Mouse (Mus musculus): ENCODE measurements around the gene Rrp1. TPM values are rescaled to one million over a fixed set of nuclear protein-coding genes. Genes with fewer than 3 reads are reported as not detected.
A peak's percentile ranks its signal among the peaks of the same experiment; 100 is the strongest.

The Rrp1 gene
- polyA plus RNA-seq, 1 experiment from 2014 or later = 110 TPM

DNA sequence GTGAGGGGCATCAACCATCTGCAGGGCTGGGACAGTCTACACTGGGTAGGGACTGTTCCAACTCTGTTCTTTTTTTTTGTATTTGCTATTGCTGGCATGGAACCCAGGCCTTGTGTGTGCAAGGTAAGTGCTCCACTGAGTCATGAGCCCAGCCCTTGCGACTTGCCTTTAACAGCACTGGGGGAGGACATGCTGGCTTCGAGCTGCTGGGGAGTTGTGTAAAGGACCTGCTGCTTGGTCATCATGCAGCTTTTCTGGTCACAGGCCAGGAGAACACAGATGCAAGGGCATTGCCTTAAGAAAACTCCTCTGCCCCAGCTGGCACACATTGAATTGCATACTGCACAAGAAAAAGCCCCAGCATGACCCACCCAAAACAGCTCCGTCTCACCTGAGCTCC lies 29.4 kb upstream of the Rrp1 start:
- Histone ChIP-seq H3K9me3 (replicated peaks) (no peaks in the 10 kb centered on the region), H3K4me3 (replicated peaks) (no peak overlapping the region), H3K27ac (replicated peaks) (no peak overlapping the region), H3K4me1 (replicated peaks) (no peaks in the 10 kb centered on the region), H3K9ac (no peak overlapping the region), H3K27me3 (no peaks in the 10 kb centered on the region), H3K4me2 (no peak overlapping the region), H3K36me3 (replicated peaks) (0 out of 2 replicates have a peak, but pooled peaks cover 3% of the 10 kb centered on the region)
- 72% methylated on average over 3 of the region's 3 CpGs for WGBS (ENCODE audit: insufficient replicate concordance)
- ATAC-seq (ENCODE audit: insufficient read depth) = no peak

DNA sequence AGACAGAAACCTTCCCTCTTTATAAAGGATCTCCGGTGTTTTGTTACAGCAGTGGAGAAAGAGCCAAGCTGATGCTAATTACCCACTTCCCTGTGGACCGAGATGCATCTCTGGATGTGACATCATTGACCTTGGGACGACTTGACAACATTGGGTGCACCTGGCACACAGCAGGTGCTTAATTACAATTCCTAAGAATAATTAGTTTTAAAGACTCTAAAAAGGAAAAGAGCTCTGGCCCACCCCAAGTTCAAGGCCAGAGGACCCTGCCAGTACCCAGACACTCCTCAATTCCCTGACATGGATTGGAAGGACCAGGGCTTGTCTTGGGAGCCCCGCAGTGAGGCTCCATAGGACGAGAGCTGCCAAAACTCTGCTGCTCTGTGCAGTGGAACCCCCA lies 28.8 kb upstream of the Rrp1 start:
- no peak overlapping the region for H3K4me2 ChIP-seq
- H3K4me1 ChIP-seq (replicated peaks) = no peaks in the 10 kb centered on the region
- 0 out of 2 replicates have a peak, but pooled peaks cover 3% of the 10 kb centered on the region for H3K36me3 ChIP-seq (replicated peaks)
- H3K27ac ChIP-seq (replicated peaks) = no peak overlapping the region
- H3K4me3 ChIP-seq (replicated peaks) = no peak overlapping the region
- no peaks in the 10 kb centered on the region for H3K27me3 ChIP-seq
- no peak overlapping the region for H3K9ac ChIP-seq
- WGBS (ENCODE audit: insufficient replicate concordance) = 63% methylated on average over 5 of the region's 5 CpGs
- no peaks in the 10 kb centered on the region for H3K9me3 ChIP-seq (replicated peaks)
- ATAC-seq (ENCODE audit: insufficient read depth) = no peak

DNA sequence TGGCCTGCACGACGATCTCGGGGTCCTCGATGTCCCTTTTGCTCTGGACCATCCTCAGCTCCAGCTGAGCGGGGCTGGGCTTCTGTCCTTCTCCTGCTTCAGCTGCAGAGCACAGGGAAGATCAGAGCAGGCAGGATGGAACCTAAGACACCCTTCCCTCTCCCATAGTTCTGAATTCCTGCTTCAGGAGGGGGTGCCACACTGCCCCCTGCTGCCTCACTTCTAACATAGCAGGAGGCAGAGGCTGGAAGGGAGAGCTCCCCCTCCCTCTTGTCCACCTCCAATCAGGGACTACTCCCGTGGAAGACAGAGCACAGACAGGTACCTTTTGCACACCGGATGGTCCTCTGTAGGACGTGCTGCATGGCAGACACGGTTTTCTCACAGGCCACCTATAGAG lies 28.0 kb upstream of the Rrp1 start:
- Histone ChIP-seq H3K4me2 (no peak overlapping the region), H3K9ac (no peak overlapping the region), H3K36me3 (replicated peaks) (0 out of 2 replicates have a peak, but pooled peaks cover 3% of the 10 kb centered on the region), H3K4me3 (replicated peaks) (no peak overlapping the region), H3K4me1 (replicated peaks) (no peaks in the 10 kb centered on the region), H3K27ac (replicated peaks) (no peak overlapping the region), H3K27me3 (no peaks in the 10 kb centered on the region), H3K9me3 (replicated peaks) (no peaks in the 10 kb centered on the region)
- 60% methylated on average over 9 of the region's 9 CpGs for WGBS (ENCODE audit: insufficient replicate concordance)
- no peak for ATAC-seq (ENCODE audit: insufficient read depth)

DNA sequence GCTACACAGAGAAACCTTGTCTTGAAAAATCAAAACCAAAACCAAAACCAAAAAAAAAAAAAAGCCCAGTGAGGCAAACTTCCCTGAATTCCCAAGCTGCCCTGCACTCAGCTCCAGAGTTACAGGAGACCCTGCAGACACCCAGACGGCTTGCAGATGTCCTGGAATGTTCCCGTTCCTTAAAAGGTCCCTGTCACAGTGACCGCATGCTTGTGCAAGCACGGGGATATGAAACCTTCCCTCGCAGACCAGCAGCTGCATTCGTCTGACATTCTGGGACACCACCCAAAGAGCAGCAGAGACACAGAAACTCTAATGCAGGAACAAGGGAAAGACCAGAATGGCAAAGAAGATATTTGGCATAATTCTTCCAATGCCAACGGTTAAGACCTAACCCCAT lies 27.1 kb upstream of the Rrp1 start:
- Histone ChIP-seq H3K27me3 (no peaks in the 10 kb centered on the region; the same call in 1 of the 2 replicates), H3K9ac (no peak overlapping the region), H3K4me1 (replicated peaks) (no peaks in the 10 kb centered on the region), H3K36me3 (replicated peaks) (0 out of 2 replicates have a peak, but pooled peaks cover 3% of the 10 kb centered on the region), H3K4me2 (no peak overlapping the region), H3K4me3 (replicated peaks) (no peak overlapping the region), H3K27ac (replicated peaks) (no peak overlapping the region), H3K9me3 (replicated peaks) (no peaks in the 10 kb centered on the region)
- ATAC-seq (ENCODE audit: insufficient read depth) = no peak
- 74% methylated on average over 7 of the region's 7 CpGs for WGBS (ENCODE audit: insufficient replicate concordance)

DNA sequence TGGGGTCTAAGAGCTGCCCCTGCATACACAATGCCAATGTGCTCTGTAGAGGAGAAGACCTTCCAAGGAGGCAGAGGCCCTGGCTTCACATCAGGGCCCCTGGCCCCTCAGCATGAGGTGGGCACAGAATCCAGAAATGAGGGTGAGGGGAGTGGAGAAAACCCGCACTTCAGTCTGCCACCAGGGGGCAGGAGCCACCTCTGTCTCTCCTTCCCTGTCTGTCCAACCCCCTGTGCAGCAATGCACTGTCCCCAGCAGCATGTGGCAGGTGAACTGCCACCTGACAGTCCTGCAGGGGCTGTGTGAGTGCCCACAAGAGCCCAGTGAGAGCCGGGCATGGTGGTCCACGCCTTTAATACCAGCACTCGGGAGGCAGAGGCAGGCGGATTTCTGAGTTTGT lies 26.7 kb upstream of the Rrp1 start:
- no peak overlapping the region for H3K4me3 ChIP-seq (replicated peaks)
- peaks cover 1% of the 10 kb centered on the region; the same call in 1 of the 2 replicates for H3K27me3 ChIP-seq
- no peak overlapping the region for H3K27ac ChIP-seq (replicated peaks)
- 34% methylated on average over 5 of the region's 5 CpGs for WGBS (ENCODE audit: insufficient replicate concordance)
- H3K36me3 ChIP-seq (replicated peaks) = 0 out of 2 replicates have a peak, but pooled peaks cover 3% of the 10 kb centered on the region
- H3K9me3 ChIP-seq (replicated peaks) = no peaks in the 10 kb centered on the region
- H3K9ac ChIP-seq = no peak overlapping the region
- no peak for ATAC-seq (ENCODE audit: insufficient read depth)
- H3K4me2 ChIP-seq = no peak overlapping the region
- no peaks in the 10 kb centered on the region for H3K4me1 ChIP-seq (replicated peaks)

DNA sequence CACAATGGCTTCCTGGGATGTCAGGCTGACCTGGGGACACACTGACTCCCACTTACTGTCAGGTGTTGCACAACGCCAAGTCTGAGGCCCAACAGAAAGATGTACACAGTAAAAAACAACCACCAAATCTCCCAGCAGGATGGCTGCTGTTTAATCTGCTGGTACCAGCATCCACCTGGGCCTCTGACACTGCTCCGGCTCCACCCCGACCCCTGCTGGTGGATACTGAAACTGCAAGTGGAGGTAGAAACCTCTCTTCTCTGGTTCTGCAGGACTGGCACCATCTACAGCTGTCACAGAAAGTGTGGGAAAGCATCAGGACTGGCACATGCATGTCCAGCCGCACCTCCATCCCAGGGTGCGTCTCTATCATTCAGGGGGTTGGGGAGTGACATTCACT lies 25.3 kb upstream of the Rrp1 start:
- Histone ChIP-seq H3K27ac (replicated peaks) (no peak overlapping the region), H3K4me2 (no peak overlapping the region), H3K9ac (no peak overlapping the region), H3K27me3 (peaks cover 3% of the 10 kb centered on the region; the same call in 1 of the 2 replicates), H3K4me1 (replicated peaks) (no peaks in the 10 kb centered on the region), H3K36me3 (replicated peaks) (0 out of 2 replicates have a peak, but pooled peaks cover 3% of the 10 kb centered on the region), H3K4me3 (replicated peaks) (no peak overlapping the region), H3K9me3 (replicated peaks) (no peaks in the 10 kb centered on the region)
- ATAC-seq (ENCODE audit: insufficient read depth) = no peak
- 8% methylated on average over 5 of the region's 5 CpGs for WGBS (ENCODE audit: insufficient replicate concordance)

DNA sequence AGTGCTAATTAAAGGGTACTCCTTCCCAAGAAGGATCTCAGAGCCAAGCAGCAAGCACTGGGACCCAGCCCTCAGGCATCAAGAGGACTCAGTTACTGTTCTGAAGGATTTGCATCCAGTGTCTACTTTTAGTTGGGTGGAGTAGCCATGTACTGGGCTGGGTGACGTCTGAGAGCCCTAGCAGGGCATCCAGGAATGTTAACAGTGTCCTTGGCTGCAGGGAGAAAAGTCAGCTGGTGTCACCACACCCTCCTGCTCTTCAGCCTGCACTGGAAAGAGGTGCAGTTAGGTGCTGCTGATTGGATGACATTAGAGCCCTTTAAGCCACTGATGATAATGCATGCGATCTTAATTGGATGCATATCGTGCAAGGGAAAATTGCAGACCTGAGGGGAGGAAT lies 20.0 kb upstream of the Rrp1 start:
- H3K4me1 ChIP-seq (replicated peaks) = no peaks in the 10 kb centered on the region
- ATAC-seq (ENCODE audit: insufficient read depth) = no peak
- H3K4me2 ChIP-seq = no peak overlapping the region
- H3K4me3 ChIP-seq (replicated peaks) = no peak overlapping the region
- peaks cover 3% of the 10 kb centered on the region; the same call in 1 of the 2 replicates for H3K27me3 ChIP-seq
- H3K9me3 ChIP-seq (replicated peaks) = no peaks in the 10 kb centered on the region
- H3K36me3 ChIP-seq (replicated peaks) = 0 out of 2 replicates have a peak, but pooled peaks cover 4% of the 10 kb centered on the region
- no peak overlapping the region for H3K9ac ChIP-seq
- WGBS (ENCODE audit: insufficient replicate concordance) = 57% methylated on average over 3 of the region's 3 CpGs
- no peak overlapping the region for H3K27ac ChIP-seq (replicated peaks)

DNA sequence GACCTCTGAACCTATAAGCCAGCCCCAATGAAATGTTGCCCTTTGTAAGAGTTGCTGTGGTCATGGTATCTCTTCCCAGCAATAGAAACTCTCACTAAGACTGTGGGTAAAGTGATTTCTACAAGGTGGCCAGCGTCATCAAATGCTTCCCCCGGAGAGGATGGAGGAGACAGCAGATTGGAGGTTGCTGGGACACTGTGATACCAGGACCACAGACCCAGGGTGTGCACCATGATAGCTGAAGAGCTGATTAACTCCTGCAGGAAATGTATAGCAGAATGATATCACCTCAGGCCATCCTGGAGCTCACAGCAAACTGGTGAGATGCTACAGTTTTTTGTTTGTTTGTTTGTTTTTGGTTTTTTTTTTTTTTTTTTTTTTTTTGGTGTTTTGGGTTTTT lies 16.9 kb upstream of the Rrp1 start:
- Histone ChIP-seq H3K9me3 (replicated peaks) (no peaks in the 10 kb centered on the region), H3K4me3 (replicated peaks) (no peak overlapping the region), H3K9ac (no peak overlapping the region), H3K4me2 (no peak overlapping the region), H3K27me3 (peaks cover 3% of the 10 kb centered on the region; the same call in 1 of the 2 replicates), H3K27ac (replicated peaks) (no peak overlapping the region), H3K36me3 (replicated peaks) (0 out of 2 replicates have a peak, but pooled peaks cover 7% of the 10 kb centered on the region), H3K4me1 (replicated peaks) (peaks cover 23% of the 10 kb centered on the region)
- 25% methylated on average over 2 of the region's 2 CpGs for WGBS (ENCODE audit: insufficient replicate concordance)
- ATAC-seq (ENCODE audit: insufficient read depth) = no peak

DNA sequence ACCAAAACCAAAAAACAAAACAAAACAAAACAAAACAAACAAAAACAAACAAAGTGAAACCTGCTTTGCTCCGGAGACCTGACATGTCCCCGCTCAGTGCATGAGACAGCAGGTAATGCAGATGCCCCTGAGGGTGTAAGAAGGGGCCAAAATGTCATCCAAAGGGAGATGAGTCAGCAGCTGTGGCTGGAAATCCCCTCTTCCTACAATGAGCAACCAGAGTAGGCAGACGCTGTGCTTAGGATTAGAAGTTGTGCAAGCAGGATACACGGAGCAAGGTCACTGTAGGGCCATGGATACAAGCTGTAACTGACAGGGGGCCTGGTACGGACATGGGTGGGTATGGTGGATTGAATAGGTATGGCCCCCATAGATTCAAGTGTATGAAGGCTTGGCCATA lies 16.3 kb upstream of the Rrp1 start:
- WGBS (ENCODE audit: insufficient replicate concordance) = 65% methylated on average over 5 of the region's 5 CpGs
- Histone ChIP-seq H3K27ac (replicated peaks) (no peak overlapping the region), H3K9ac (no peak overlapping the region), H3K4me1 (replicated peaks) (peaks cover 24% of the 10 kb centered on the region), H3K27me3 (no peaks in the 10 kb centered on the region; the same call in 1 of the 2 replicates), H3K4me3 (replicated peaks) (no peak overlapping the region), H3K36me3 (replicated peaks) (0 out of 2 replicates have a peak, but pooled peaks cover 7% of the 10 kb centered on the region), H3K9me3 (replicated peaks) (no peaks in the 10 kb centered on the region), H3K4me2 (no peak overlapping the region)
- no peak for ATAC-seq (ENCODE audit: insufficient read depth)

DNA sequence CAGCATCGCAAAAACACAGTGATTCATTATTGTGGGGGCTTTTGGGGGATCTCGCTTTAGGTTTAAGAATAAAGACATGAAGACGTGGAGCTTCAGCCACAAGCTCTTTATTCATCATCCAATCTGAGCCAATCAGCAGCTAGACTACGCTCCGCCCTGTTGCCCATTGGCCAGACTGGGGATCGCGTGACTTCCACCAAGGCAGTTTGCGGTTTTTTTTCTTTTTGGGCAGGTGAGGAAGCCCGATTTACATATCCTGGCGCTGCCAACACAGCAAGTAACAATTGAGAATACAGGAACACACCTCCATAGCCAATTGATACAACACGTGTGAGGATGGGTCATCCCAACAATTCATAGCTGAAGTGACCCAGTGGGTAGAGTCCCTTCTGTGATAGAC lies 15.2 kb upstream of the Rrp1 start:
- no peak overlapping the region for H3K9ac ChIP-seq
- WGBS (ENCODE audit: insufficient replicate concordance) = 80% methylated on average over 11 of the region's 11 CpGs
- no peak overlapping the region for H3K4me3 ChIP-seq (replicated peaks)
- no peak overlapping the region for H3K4me2 ChIP-seq
- H3K27me3 ChIP-seq = no peaks in the 10 kb centered on the region; the same call in 1 of the 2 replicates
- H3K4me1 ChIP-seq (replicated peaks) = peaks cover 24% of the 10 kb centered on the region
- no peak overlapping the region for H3K27ac ChIP-seq (replicated peaks)
- 0 out of 2 replicates have a peak, but pooled peaks cover 7% of the 10 kb centered on the region for H3K36me3 ChIP-seq (replicated peaks)
- ATAC-seq (ENCODE audit: insufficient read depth) = no peak
- no peaks in the 10 kb centered on the region for H3K9me3 ChIP-seq (replicated peaks)

DNA sequence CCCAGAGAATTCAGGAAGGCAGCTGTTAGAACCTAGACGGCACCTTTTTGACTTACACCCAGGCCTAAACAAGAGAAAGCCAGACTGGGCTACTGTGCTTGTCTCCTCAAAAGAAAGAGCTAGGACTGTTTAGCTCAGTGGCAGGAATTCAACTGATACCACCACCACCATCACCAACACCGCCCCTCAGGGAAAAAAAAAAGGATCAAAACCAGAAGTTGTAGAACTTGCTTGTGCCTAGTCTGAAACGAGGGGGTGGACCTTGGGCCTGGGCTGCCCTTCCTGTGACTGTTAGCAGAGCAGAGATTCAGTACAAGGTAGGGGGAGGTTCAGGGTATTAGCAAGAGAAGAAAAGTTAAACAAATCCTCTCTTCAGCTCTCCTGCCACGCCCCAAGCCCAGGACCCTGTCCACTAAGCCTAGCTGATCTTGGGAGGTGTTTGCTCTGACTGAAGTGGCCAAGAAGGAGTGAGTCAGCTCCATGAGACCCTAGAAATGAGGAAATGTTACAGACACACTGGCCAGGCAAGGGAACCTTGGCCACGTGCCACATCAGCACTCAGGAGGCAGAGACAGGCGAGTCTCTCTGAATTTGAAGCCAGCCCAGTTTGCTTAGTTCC lies 13.4 kb upstream of the Rrp1 start:
- no peak for ATAC-seq (ENCODE audit: insufficient read depth)
- H3K4me3 ChIP-seq (replicated peaks) = peak overlapping the region; percentile 73
- WGBS (ENCODE audit: insufficient replicate concordance) = 31% methylated on average over 6 of the region's 6 CpGs

More for the DNA sequence above, 13.4 kb upstream of the Rrp1 start:
- Histone ChIP-seq H3K4me2 (peak overlapping the region; percentile 92), H3K27me3 (no peaks in the 10 kb centered on the region), H3K27ac (replicated peaks) (peak overlapping the region; percentile 77), H3K4me1 (replicated peaks) (peaks cover 29% of the 10 kb centered on the region), H3K9me3 (replicated peaks) (no peaks in the 10 kb centered on the region), H3K9ac (peak overlapping the region; percentile 74; the same call in 1 of the 2 replicates), H3K36me3 (replicated peaks) (0 out of 2 replicates have a peak, but pooled peaks cover 7% of the 10 kb centered on the region)

All from liver, embryonic 15.5 days (tissue).